Mouse (Mus musculus) hindbrain, embryonic 12.5 days (tissue): ENCODE results near the gene Mast3. TPM values are rescaled to one million over a fixed set of nuclear protein-coding genes. Genes with fewer than 3 reads are reported as not detected.

Source experiments
- ATAC-seq: fragments of 200-750 bp; cut with Nextera tagmentation; 2 replicates; pipeline ENCODE4 v1.8.0; 2017; ENCODE audit warnings: moderate TSS enrichment; ENCODE audit not compliant: low FRiP score
- H3K27ac ChIP-seq: fragments of 300-500 bp; sonication (generic); 2 replicates; pipeline ENCODE4 v1.5.1; 2016; ENCODE audit warnings: mild to moderate bottlenecking
- H3K27me3 ChIP-seq: fragments of 300-500 bp; sonication (generic); 2 replicates; pipeline ENCODE4 v1.6.1; 2016; ENCODE audit warnings: mild to moderate bottlenecking
- H3K36me3 ChIP-seq: fragments of 300-500 bp; sonication (generic); 2 replicates; pipeline ENCODE4 v1.6.1; 2016; ENCODE audit warnings: mild to moderate bottlenecking
- H3K4me1 ChIP-seq: fragments of 300-500 bp; sonication (generic); 2 replicates; pipeline ENCODE4 v1.6.1; 2016
- H3K4me2 ChIP-seq: fragments of 300-500 bp; sonication (generic); replicated peaks from 2 replicates; pipeline ENCODE4 v1.6.1; 2016; ENCODE audit warnings: mild to moderate bottlenecking
- H3K4me3 ChIP-seq: fragments of 300-500 bp; sonication (generic); 2 replicates; pipeline ENCODE4 v1.5.1; 2016; ENCODE audit warnings: mild to moderate bottlenecking
- H3K9ac ChIP-seq: fragments of 300-500 bp; sonication (generic); 2 replicates; pipeline ENCODE4 v1.6.1; 2016; ENCODE audit warnings: mild to moderate bottlenecking, moderate library complexity
- H3K9me3 ChIP-seq: fragments of 300-500 bp; sonication (generic); replicated peaks from 2 replicates; pipeline ENCODE4 v1.6.1; 2016; ENCODE audit warnings: mild to moderate bottlenecking
- WGBS: fragments of 180-500 bp; shearing (Covaris S2); methylation state at CpG from one replicate; pipeline ENCODE4 v1.1.7; 2016; 5-methylcytosine and 5-hydroxymethylcytosine counted together
- polyA plus RNA-seq: library from polyadenylated mRNA; unstranded; fragments of >200 nt; fragmentation: Nextera tagmentation; extraction: Ambion mirVana; gene quantifications from 2 replicates; pipeline ENCODE4 v1.2.1, GENCODE M21; 2016

Mast3 gene
- polyA plus RNA-seq, 1 experiment from 2014 or later = 17.7 TPM

DNA sequence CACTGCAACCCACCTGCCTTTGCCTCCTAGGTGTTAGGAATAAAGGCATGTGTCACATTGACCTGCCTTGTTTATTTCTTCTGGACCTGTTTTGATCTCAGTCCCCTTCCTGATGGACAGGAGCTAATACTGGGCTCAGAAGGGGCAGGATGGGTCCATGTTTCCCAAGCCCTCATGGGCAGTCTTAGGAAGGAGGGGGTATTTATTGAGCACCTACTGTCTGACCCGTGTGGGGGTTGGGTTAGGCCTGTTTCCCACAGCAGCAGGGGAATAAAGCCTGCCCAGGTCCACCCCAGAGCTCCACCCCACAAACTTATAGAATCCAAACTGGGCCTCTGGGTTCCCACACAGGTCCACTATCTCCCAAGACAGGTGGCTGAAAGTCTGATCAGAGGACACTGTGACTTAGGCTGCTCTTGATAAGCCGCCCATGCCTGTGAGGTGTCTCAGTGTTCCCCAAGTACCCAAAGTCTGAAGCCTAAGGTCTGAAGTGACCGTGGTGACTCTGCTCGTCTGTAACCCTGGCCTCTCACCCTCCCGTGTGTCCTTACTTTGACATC is 38.4 kb upstream of the Mast3 start:
- Histone ChIP-seq H3K27me3 (peaks cover 10% of the 10 kb centered on the region), H3K4me1 (peaks cover 13% of the 10 kb centered on the region), H3K9me3 (no peaks in the 10 kb centered on the region), H3K36me3 (peaks cover 9% of the 10 kb centered on the region; the same call in 1 of the 2 replicates), H3K4me3 (no peak overlapping the region), H3K27ac (no peak overlapping the region), H3K9ac (no peak overlapping the region), H3K4me2 (no peak overlapping the region)
- no peak for ATAC-seq
- 85% methylated on average over 5 of the region's 5 CpGs for WGBS

- Histone ChIP-seq H3K4me3 (no peak overlapping the region), H3K4me2 (no peak overlapping the region), H3K27ac (no peak overlapping the region), H3K9ac (0 out of 2 replicates have a peak overlapping the region, but pooled peaks have one; percentile 23), H3K27me3 (peaks cover 4% of the 10 kb centered on the region; the same call in 1 of the 2 replicates), H3K9me3 (no peaks in the 10 kb centered on the region), H3K36me3 (peaks cover 9% of the 10 kb centered on the region; the same call in 1 of the 2 replicates), H3K4me1 (peaks cover 14% of the 10 kb centered on the region)
- 72% methylated on average over 25 of the region's 25 CpGs for WGBS
- no peak for ATAC-seq
These were observed 37.6 kb upstream of the Mast3 start for GRCm38 (mm10) chr8:70842484-70842883.

DNA sequence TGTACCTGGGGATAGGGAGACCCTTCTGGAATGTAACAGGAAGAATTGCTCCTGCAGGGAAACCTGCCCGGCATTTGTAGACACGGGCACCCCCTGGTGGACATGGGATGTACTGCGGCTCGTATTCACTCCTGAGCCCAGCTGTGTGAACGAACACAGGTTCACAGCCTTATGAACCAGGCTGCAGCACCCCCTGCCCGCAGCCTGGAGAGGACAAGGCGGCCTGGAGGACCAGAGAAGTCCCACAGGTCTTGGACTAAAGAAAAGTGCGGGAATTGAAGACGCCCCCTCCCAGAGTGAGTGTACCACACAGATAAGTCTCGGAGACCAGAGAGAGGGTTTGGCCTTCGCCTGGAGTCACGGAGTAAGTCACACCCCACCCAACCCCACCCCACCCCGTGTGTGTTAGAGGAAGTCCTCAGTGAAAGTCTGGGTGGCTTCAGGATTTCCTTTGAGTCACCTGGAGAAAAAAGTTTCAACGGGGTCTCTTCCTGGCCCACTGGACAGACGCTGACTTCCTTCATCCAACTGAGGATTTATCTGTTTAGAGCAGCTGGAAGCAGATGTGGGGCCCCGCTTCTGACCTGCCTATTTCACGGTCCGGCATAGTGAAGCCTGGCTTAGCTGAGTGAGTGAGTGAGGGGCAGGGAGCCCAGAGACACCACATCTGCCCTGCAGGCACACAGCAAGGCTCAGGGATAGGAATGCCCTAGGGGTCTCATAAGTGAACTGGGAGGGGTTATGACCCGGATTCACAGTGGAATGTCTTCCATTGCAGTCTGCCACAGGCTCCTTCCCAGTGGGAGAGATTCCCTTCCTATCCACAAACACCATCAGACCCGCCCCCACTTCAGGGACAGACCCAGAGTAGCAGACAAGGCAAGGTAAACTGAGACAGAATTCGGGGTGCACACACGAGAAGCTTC is 36.6 kb upstream of the Mast3 start:
- Histone ChIP-seq H3K27me3 (no peaks in the 10 kb centered on the region), H3K27ac (peak overlapping the region; percentile 35; the same call in 1 of the 2 replicates), H3K9me3 (no peaks in the 10 kb centered on the region), H3K9ac (no peak overlapping the region), H3K36me3 (peaks cover 9% of the 10 kb centered on the region; the same call in 1 of the 2 replicates), H3K4me2 (no peak overlapping the region), H3K4me1 (peaks cover 14% of the 10 kb centered on the region), H3K4me3 (no peak overlapping the region)
- 37% methylated on average over 22 of the region's 22 CpGs for WGBS
- no peak for ATAC-seq

DNA sequence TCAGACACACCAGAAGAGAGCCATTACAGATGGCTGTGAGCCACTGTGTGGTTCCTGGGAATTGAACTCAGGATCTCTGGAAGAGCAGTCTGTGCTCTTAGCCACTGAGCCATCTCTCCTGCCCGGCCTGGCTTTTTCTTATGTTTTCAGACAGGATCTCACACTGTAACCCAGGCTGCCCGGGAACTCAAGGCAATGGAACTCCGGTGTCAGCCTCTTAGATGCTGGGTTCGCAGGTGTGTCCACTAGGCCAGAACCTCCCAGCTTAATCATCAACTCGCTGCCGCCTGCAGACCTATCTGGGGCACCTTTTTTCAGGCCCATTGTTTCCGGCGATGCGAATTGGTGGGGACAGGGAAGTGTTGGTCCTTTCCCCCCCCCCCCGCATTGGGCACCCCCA is 35.7 kb upstream of the Mast3 start:
- Histone ChIP-seq H3K27ac (peak overlapping the region; percentile 45), H3K9ac (no peak overlapping the region), H3K4me2 (no peak overlapping the region), H3K36me3 (peaks cover 12% of the 10 kb centered on the region; the same call in 1 of the 2 replicates), H3K27me3 (no peaks in the 10 kb centered on the region), H3K4me3 (no peak overlapping the region), H3K9me3 (no peaks in the 10 kb centered on the region), H3K4me1 (peaks cover 14% of the 10 kb centered on the region)
- no peak for ATAC-seq
- WGBS = 59% methylated on average over 10 of the region's 10 CpGs

GRCm38 (mm10) chr8:70839408-70840351 is 34.8 kb upstream of the Mast3 start, which contains the start of gene Arrdc2:
Gene Arrdc2, minus strand, starts transcription at chr8:70839720.
- H3K4me1 ChIP-seq = peaks cover 12% of the 10 kb centered on the region
- 3% methylated on average over 55 of the region's 55 CpGs for WGBS
- ATAC-seq = peak; percentile 97
- H3K4me3 ChIP-seq = peak within 1 kb of the TSS; percentile 64
- peak within 1 kb of the TSS; percentile 74 for H3K9ac ChIP-seq
- H3K9me3 ChIP-seq = no peaks in the 10 kb centered on the region
- peaks cover 11% of the 10 kb centered on the region for H3K36me3 ChIP-seq
- no peaks in the 10 kb centered on the region for H3K27me3 ChIP-seq
- peak within 1 kb of the TSS; percentile 83 for H3K4me2 ChIP-seq
- H3K27ac ChIP-seq = peak within 1 kb of the TSS; percentile 79

- Histone ChIP-seq H3K36me3 (peaks cover 11% of the 10 kb centered on the region), H3K9ac (peak overlapping the region; percentile 74), H3K27ac (peak overlapping the region; percentile 79), H3K4me1 (peaks cover 11% of the 10 kb centered on the region), H3K27me3 (no peaks in the 10 kb centered on the region), H3K9me3 (no peaks in the 10 kb centered on the region), H3K4me2 (peak overlapping the region; percentile 83), H3K4me3 (peak overlapping the region; percentile 64)
- ATAC-seq = peak; percentile 49
- 4% methylated on average over 61 of the region's 66 CpGs for WGBS
These were observed 34.0 kb upstream of the Mast3 start for GRCm38 (mm10) chr8:70838654-70839407.

GRCm38 (mm10) chr8:70836666-70837065 is 31.8 kb upstream of the Mast3 start:
- Histone ChIP-seq H3K4me2 (no peak overlapping the region), H3K36me3 (peaks cover 7% of the 10 kb centered on the region; the same call in 1 of the 2 replicates), H3K4me1 (peaks cover 15% of the 10 kb centered on the region), H3K4me3 (no peak overlapping the region), H3K27me3 (no peaks in the 10 kb centered on the region), H3K9ac (no peak overlapping the region), H3K9me3 (no peaks in the 10 kb centered on the region), H3K27ac (no peak overlapping the region)
- no peak for ATAC-seq
- WGBS = 86% methylated on average over 12 of the region's 12 CpGs

- Histone ChIP-seq H3K4me2 (no peak overlapping the region), H3K36me3 (peaks cover 7% of the 10 kb centered on the region; the same call in 1 of the 2 replicates), H3K9ac (no peak overlapping the region), H3K4me1 (peaks cover 9% of the 10 kb centered on the region), H3K27me3 (no peaks in the 10 kb centered on the region), H3K27ac (no peak overlapping the region), H3K4me3 (no peak overlapping the region), H3K9me3 (no peaks in the 10 kb centered on the region)
- 96% methylated on average over 3 of the region's 3 CpGs for WGBS
- no peak for ATAC-seq
These were observed 29.2 kb upstream of the Mast3 start for GRCm38 (mm10) chr8:70834071-70834470.

GRCm38 (mm10) chr8:70833520-70833919 is 28.7 kb upstream of the Mast3 start:
- no peak overlapping the region for H3K27ac ChIP-seq
- no peak overlapping the region for H3K4me2 ChIP-seq
- H3K9me3 ChIP-seq = no peaks in the 10 kb centered on the region
- no peaks in the 10 kb centered on the region for H3K27me3 ChIP-seq
- WGBS = 56% methylated on average over 15 of the region's 15 CpGs
- H3K36me3 ChIP-seq = peaks cover 7% of the 10 kb centered on the region; the same call in 1 of the 2 replicates
- H3K4me1 ChIP-seq = peaks cover 7% of the 10 kb centered on the region
- no peak overlapping the region for H3K4me3 ChIP-seq
- no peak for ATAC-seq
- H3K9ac ChIP-seq = peak overlapping the region; percentile 3; the same call in 1 of the 2 replicates

- Histone ChIP-seq H3K4me3 (no peak overlapping the region), H3K27ac (peak overlapping the region; percentile 25; the same call in 1 of the 2 replicates), H3K9ac (peak overlapping the region; percentile 3; the same call in 1 of the 2 replicates), H3K27me3 (no peaks in the 10 kb centered on the region), H3K36me3 (peaks cover 7% of the 10 kb centered on the region; the same call in 1 of the 2 replicates), H3K4me2 (no peak overlapping the region), H3K4me1 (peaks cover 4% of the 10 kb centered on the region; the same call in 1 of the 2 replicates), H3K9me3 (no peaks in the 10 kb centered on the region)
- no peak for ATAC-seq
- 65% methylated on average over 9 of the region's 9 CpGs for WGBS
These were observed 28.2 kb upstream of the Mast3 start for GRCm38 (mm10) chr8:70833018-70833482.

DNA sequence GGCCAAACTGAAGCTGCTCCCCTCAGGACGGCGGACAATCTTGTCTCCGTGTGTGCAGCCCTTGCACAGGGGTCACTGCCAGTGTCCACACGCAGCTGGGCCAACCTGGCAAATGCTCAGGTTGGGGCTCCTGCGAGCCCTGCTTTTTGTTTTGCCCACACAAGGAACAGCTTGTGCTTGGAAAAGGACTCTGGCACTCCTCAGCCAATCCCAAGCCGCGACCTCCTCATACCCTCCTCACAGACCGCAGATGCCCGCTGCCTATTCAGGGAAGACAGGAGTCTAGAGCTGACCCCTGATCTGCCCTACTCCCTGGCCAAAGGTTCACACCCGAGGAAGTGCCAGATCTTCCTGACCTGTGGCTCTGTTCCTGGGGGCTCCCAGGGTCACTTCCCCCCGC is 27.5 kb upstream of the Mast3 start:
- Histone ChIP-seq H3K36me3 (peaks cover 7% of the 10 kb centered on the region; the same call in 1 of the 2 replicates), H3K27me3 (no peaks in the 10 kb centered on the region), H3K9me3 (no peaks in the 10 kb centered on the region), H3K27ac (no peak overlapping the region), H3K9ac (no peak overlapping the region), H3K4me1 (peaks cover 4% of the 10 kb centered on the region; the same call in 1 of the 2 replicates), H3K4me2 (no peak overlapping the region), H3K4me3 (no peak overlapping the region)
- no peak for ATAC-seq
- 62% methylated on average over 11 of the region's 11 CpGs for WGBS
